Mouse (Mus musculus) forebrain, embryonic 12.5 days (tissue): ENCODE data around the gene Kpna6. TPM values are rescaled to one million over a fixed set of nuclear protein-coding genes. Genes with fewer than 3 reads are reported as not detected.
A peak's percentile ranks its signal among the peaks of the same experiment; 100 is the strongest.

ENCODE experiments used
- ATAC-seq: fragments of 200-750 bp; cut with Nextera tagmentation; 2 replicates; pipeline ENCODE4 v1.8.0; 2017; ENCODE audit warnings: moderate TSS enrichment; ENCODE audit not compliant: low FRiP score
- H3K27ac ChIP-seq: fragments of 300-500 bp; sonication (generic); 2 replicates; pipeline ENCODE4 v1.5.1; 2016; ENCODE audit warnings: mild to moderate bottlenecking
- H3K27me3 ChIP-seq: fragments of 300-500 bp; sonication (generic); 2 replicates; pipeline ENCODE4 v1.6.1; 2016; ENCODE audit warnings: mild to moderate bottlenecking
- H3K36me3 ChIP-seq: fragments of 300-500 bp; sonication (generic); replicated peaks from 2 replicates; pipeline ENCODE4 v1.6.1; 2016; ENCODE audit warnings: mild to moderate bottlenecking
- H3K4me1 ChIP-seq: fragments of 300-500 bp; sonication (generic); 2 replicates; pipeline ENCODE4 v1.6.1; 2016
- H3K4me2 ChIP-seq: fragments of 300-500 bp; sonication (generic); 2 replicates; pipeline ENCODE4 v1.6.1; 2016; ENCODE audit warnings: mild to moderate bottlenecking, moderate library complexity
- H3K4me3 ChIP-seq: fragments of 300-500 bp; sonication (generic); replicated peaks from 2 replicates; pipeline ENCODE4 v1.5.1; 2016; ENCODE audit warnings: mild to moderate bottlenecking
- H3K9ac ChIP-seq: fragments of 300-500 bp; sonication (generic); 2 replicates; pipeline ENCODE4 v1.6.1; 2016; ENCODE audit warnings: mild to moderate bottlenecking
- H3K9me3 ChIP-seq: fragments of 300-500 bp; sonication (generic); 2 replicates; pipeline ENCODE4 v1.6.1; 2016
- WGBS: fragments of 180-500 bp; shearing (Covaris S2); methylation state at CpG from one replicate; pipeline ENCODE4 v1.1.7; 2016; 5-methylcytosine and 5-hydroxymethylcytosine counted together
- microRNA-seq: library from miRNA; unstranded; fragments of <30 nt; microRNA quantifications from one replicate; pipeline ENCODE4, GENCODE M21; 2017
- polyA plus RNA-seq: library from polyadenylated mRNA; unstranded; fragments of >200 nt; fragmentation: Nextera tagmentation; extraction: Ambion mirVana; gene quantifications from 2 replicates; pipeline ENCODE4 v1.2.1, GENCODE M21; 2016

Gene Kpna6
- polyA plus RNA-seq, 1 experiment from 2014 or later, result 13.6 TPM

- peaks cover 6% of the 10 kb centered on the region for H3K4me1 ChIP-seq
- H3K9me3 ChIP-seq, result no peaks in the 10 kb centered on the region
- H3K27me3 ChIP-seq, result no peaks in the 10 kb centered on the region
- H3K9ac ChIP-seq, result no peak overlapping the region
- peaks cover 44% of the 10 kb centered on the region for H3K36me3 ChIP-seq
- ATAC-seq, result no peak
- no peak overlapping the region for H3K27ac ChIP-seq
- H3K4me2 ChIP-seq, result no peak overlapping the region
- 81% methylated on average over 4 of the region's 4 CpGs for WGBS
- H3K4me3 ChIP-seq, result no peak overlapping the region
These were observed 62.5 kb downstream of the Kpna6 start for GRCm38 (mm10) chr4:129610026-129610425.

- Histone ChIP-seq H3K4me1 (peaks cover 6% of the 10 kb centered on the region), H3K27ac (no peak overlapping the region), H3K9me3 (no peaks in the 10 kb centered on the region), H3K27me3 (no peaks in the 10 kb centered on the region), H3K36me3 (peaks cover 53% of the 10 kb centered on the region), H3K4me3 (no peak overlapping the region), H3K9ac (no peak overlapping the region), H3K4me2 (no peak overlapping the region)
- no peak for ATAC-seq
- WGBS, result 83% methylated on average over 12 of the region's 12 CpGs
These were observed 63.4 kb downstream of the Kpna6 start for GRCm38 (mm10) chr4:129609139-129609631.

- Histone ChIP-seq H3K36me3 (peaks cover 59% of the 10 kb centered on the region), H3K9ac (no peak overlapping the region)
- WGBS, result 37% methylated on average over 7 of the region's 7 CpGs
These were observed 64.0 kb downstream of the Kpna6 start for GRCm38 (mm10) chr4:129608426-129609025.

GRCm38 (mm10) chr4:129600233-129601158 is 72.1 kb downstream of the Kpna6 start, which contains the start of the genes Eif3i and Tmem234:
Eif3i (minus strand) TSS chr4:129600648.
Tmem234 (plus strand) TSS chr4:129600668.
- Histone ChIP-seq H3K36me3 (peaks cover 45% of the 10 kb centered on the region), H3K27ac (peak within 1 kb of the TSS; percentile 80), H3K9ac (peak within 1 kb of the TSS; percentile 94), H3K27me3 (no peaks in the 10 kb centered on the region), H3K4me2 (peak within 1 kb of the TSS; percentile 87), H3K4me3 (peak within 1 kb of the TSS; percentile 100), H3K4me1 (peaks cover 30% of the 10 kb centered on the region), H3K9me3 (no peaks in the 10 kb centered on the region)
- WGBS, result under 1% methylated on average over 74 of the region's 74 CpGs
- ATAC-seq, result peak; percentile 93

More at GRCm38 (mm10) chr4:129608426-129609025, 64.0 kb downstream of the Kpna6 start:
- peak; percentile 75; the same call in 1 of the 2 replicates for ATAC-seq
- Histone ChIP-seq H3K4me2 (no peak overlapping the region), H3K4me1 (peaks cover 6% of the 10 kb centered on the region), H3K9me3 (no peaks in the 10 kb centered on the region), H3K4me3 (no peak overlapping the region), H3K27ac (0 out of 2 replicates have a peak overlapping the region, but pooled peaks have one; percentile 36), H3K27me3 (no peaks in the 10 kb centered on the region)

Small RNA genes lying within 50 kb of the gene (microRNA-seq; reads per million reads assigned to microRNA genes)
- 2.7 reads per million, percentile 4 among the genes with 10 or more reads in this experiment for gene Mir7016

Other genes starting within 250 kb of the Kpna6 start
- gene Zbtb8b, start 231.9 kb downstream of the Kpna6 start, polyA plus RNA-seq, result 2.8 and 3.2 TPM in 2 replicates
- 27.3 and 29.4 TPM in 2 replicates for gene Bsdc1, start 211.2 kb downstream of the Kpna6 start, polyA plus RNA-seq
- not detected in 2 replicates for gene Tssk3, start 181.7 kb downstream of the Kpna6 start, polyA plus RNA-seq
- not detected in 2 replicates for gene Fam229a, start 181.6 kb downstream of the Kpna6 start, polyA plus RNA-seq
- gene Marcksl1, start 159.2 kb downstream of the Kpna6 start, polyA plus RNA-seq, result 1,836 and 1,849 TPM in 2 replicates
- 207 and 221 TPM in 2 replicates for gene Hdac1, start 130.1 kb downstream of the Kpna6 start, polyA plus RNA-seq
- gene Lck, start 99.1 kb downstream of the Kpna6 start, polyA plus RNA-seq, result 9.0 and 9.3 TPM in 2 replicates
- gene Fam167b, start 94.2 kb downstream of the Kpna6 start, polyA plus RNA-seq, result 0.37 and 0.92 TPM in 2 replicates
- gene Eif3i, start 72.1 kb downstream of the Kpna6 start, polyA plus RNA-seq, result 204 and 212 TPM in 2 replicates
- 161 and 163 TPM in 2 replicates for gene Tmem234, start 72.1 kb downstream of the Kpna6 start, polyA plus RNA-seq
- gene Dcdc2b, start 58.5 kb downstream of the Kpna6 start, polyA plus RNA-seq, result 2.6 and 2.9 TPM in 2 replicates
- 26.5 and 27.4 TPM in 2 replicates for gene Iqcc, start 53.7 kb downstream of the Kpna6 start, polyA plus RNA-seq
- gene Ccdc28b, start 48.8 kb downstream of the Kpna6 start, polyA plus RNA-seq, result 75.4 and 79.2 TPM in 2 replicates
- 97.1 and 111 TPM in 2 replicates for gene Txlna, start 31.7 kb downstream of the Kpna6 start, polyA plus RNA-seq
- gene Tmem39b, start 24.1 kb upstream of the Kpna6 start, polyA plus RNA-seq, result 18.5 and 21.9 TPM in 2 replicates
- gene Khdrbs1, start 69.5 kb upstream of the Kpna6 start, polyA plus RNA-seq, result 229 and 231 TPM in 2 replicates
- 375 and 407 TPM in 2 replicates for gene Ptp4a2, start 138.5 kb upstream of the Kpna6 start, polyA plus RNA-seq